Mouse (Mus musculus) forebrain, postnatal 0 days (tissue): ENCODE results near the gene Gucy2c. TPM values are rescaled to one million over a fixed set of nuclear protein-coding genes. Genes with fewer than 3 reads are reported as not detected.
A peak's percentile ranks its signal among the peaks of the same experiment; 100 is the strongest.

Experiments used
- ATAC-seq: fragments of 200-750 bp; cut with Nextera tagmentation; 2 replicates; pipeline ENCODE4 v1.8.0; 2017; ENCODE audit warnings: mild to moderate bottlenecking, moderate library complexity
- DNase-seq: peaks from one replicate; pipeline ENCODE4 v3.0.0-alpha.2; 2015
- H3K27ac ChIP-seq: fragments of 300-500 bp; sonication (generic); 2 replicates; pipeline ENCODE4 v1.5.1; 2014; ENCODE audit warnings: low read depth, mild to moderate bottlenecking, antibody characterized with exemption, low read length, moderate library complexity, mixed read lengths
- H3K27me3 ChIP-seq: fragments of 300-500 bp; sonication (generic); 2 replicates; pipeline ENCODE4 v1.6.1; 2014; ENCODE audit warnings: mild to moderate bottlenecking, low read length, mixed read lengths; ENCODE audit not compliant: insufficient read depth
- H3K36me3 ChIP-seq: fragments of 300-500 bp; sonication (generic); 2 replicates; pipeline ENCODE4 v1.6.1; 2014; ENCODE audit warnings: mild to moderate bottlenecking, moderate library complexity; ENCODE audit not compliant: insufficient read depth
- H3K4me1 ChIP-seq: fragments of 300-500 bp; sonication (generic); 2 replicates; pipeline ENCODE4 v1.6.1; 2014; ENCODE audit warnings: antibody characterized with exemption; ENCODE audit not compliant: insufficient read depth
- H3K4me2 ChIP-seq: fragments of 300-500 bp; sonication (generic); 2 replicates; pipeline ENCODE4 v1.6.1; 2014; ENCODE audit warnings: low read depth, mild to moderate bottlenecking, moderate library complexity
- H3K4me3 ChIP-seq: fragments of 300-500 bp; sonication (generic); 2 replicates; pipeline ENCODE4 v1.5.1; 2014; ENCODE audit warnings: low read depth, low read length, mixed read lengths
- H3K9ac ChIP-seq: fragments of 300-500 bp; sonication (generic); 2 replicates; pipeline ENCODE4 v1.6.1; 2014; ENCODE audit warnings: mild to moderate bottlenecking
- H3K9me3 ChIP-seq: fragments of 300-500 bp; sonication (generic); 2 replicates; pipeline ENCODE4 v1.6.1; 2016; ENCODE audit warnings: low read length
- CTCF ChIP-seq: sonication (generic); IDR thresholded peaks from 2 replicates; pipeline ENCODE4 v1.5.1; 2016; ENCODE audit warnings: antibody characterized with exemption, control low read depth, low read depth
- WGBS: fragments of 180-500 bp; shearing (Covaris S2); extraction: QIAGEN DNeasy Blood & Tissue Kit; methylation state at CpG from one replicate; pipeline ENCODE4 v1.1.7; 2014; 5-methylcytosine and 5-hydroxymethylcytosine counted together
- polyA plus RNA-seq: library from polyadenylated mRNA; unstranded; fragments of >200 nt; fragmentation: Nextera tagmentation; extraction: Ambion mirVana; gene quantifications from 2 replicates; pipeline ENCODE4 v1.2.1, GENCODE M21; 2015
- total RNA-seq: library from RNA; depleted of rRNA; stranded (reverse); fragments of >200 nt; gene quantifications from 2 replicates; pipeline ENCODE4 v1.2.3, GENCODE M21; 2014; rRNA removed

Gucy2c gene
- total RNA-seq (0.54 and 0.67 TPM in 2 replicates), polyA plus RNA-seq (0.14 and 0.42 TPM in 2 replicates)

DNA sequence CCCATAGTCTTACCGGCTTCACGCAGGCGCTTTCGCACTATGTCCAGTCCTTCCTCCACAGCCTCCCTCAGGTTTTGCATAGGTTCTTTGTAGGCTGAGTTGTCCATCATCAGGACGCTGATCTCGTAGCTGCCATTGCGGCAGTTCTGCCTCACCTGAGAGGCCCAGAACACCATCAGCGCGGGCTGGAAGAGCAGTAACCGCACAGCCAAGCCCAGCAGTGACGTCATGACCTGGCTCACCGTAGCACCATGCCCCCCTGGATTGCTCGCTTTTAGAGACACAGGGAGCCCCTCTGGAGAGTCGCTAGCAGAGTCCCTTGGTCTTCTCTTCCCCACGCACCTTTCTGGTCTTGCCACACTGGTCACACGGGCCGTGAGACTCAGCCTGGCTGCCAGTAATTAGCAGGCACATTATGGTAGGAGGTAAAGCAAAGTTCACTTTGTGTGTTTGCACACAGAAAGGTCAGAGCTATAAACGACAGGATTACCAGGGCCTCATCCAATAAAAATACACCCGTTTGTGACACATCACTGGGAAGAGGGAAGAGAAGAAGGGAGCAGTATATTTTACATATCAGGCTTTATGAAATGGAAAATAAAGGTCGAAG is at the start of gene Gucy2c:
TSS of gene Gucy2c (minus strand) at position 389 of the 610 bp plus-strand sequence.
- H3K27ac ChIP-seq: no peak within 1 kb of the TSS
- WGBS: 77% methylated on average over 20 of the region's 20 CpGs
- no peak within 1 kb of the TSS for H3K4me3 ChIP-seq
- H3K9ac ChIP-seq: no peak within 1 kb of the TSS
- H3K4me2 ChIP-seq: no peak within 1 kb of the TSS
- no peaks in the 10 kb centered on the region for H3K27me3 ChIP-seq
- DNase-seq (no peak), ATAC-seq (no peak)
- H3K9me3 ChIP-seq: no peaks in the 10 kb centered on the region
- no peak for TF ChIP-seq CTCF
- H3K36me3 ChIP-seq: no peaks in the 10 kb centered on the region
- no peaks in the 10 kb centered on the region for H3K4me1 ChIP-seq

DNA sequence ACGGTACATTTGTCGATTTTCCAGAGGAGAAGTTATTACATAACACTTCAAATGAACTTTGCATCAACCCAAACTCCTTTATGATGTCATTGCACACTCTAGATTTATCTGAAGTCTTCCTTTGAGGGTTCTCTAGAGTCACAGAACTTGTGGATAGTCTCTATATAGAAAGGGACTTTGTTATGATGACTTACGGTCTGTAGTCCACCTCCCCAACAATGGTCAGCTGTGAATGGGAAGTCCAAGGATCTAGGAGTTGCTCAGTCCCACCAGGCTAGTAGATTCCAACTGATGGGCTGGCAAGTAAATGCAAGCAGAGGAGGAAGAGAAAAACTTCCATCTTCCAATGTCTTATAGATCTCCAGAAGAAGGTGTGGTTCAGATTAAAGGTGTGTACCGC is 47.1 kb upstream of the Gucy2c start:
- no peak for ATAC-seq
- peaks cover 8% of the 10 kb centered on the region for H3K4me1 ChIP-seq
- 34% methylated on average over 4 of the region's 4 CpGs for WGBS
- no peak for DNase-seq
- peak overlapping the region; percentile 88 for H3K27ac ChIP-seq
- H3K9me3 ChIP-seq: no peaks in the 10 kb centered on the region
- no peak for TF ChIP-seq CTCF
- no peaks in the 10 kb centered on the region; the same call in 1 of the 2 replicates for H3K27me3 ChIP-seq
- H3K4me2 ChIP-seq: peak overlapping the region; percentile 55
- peaks cover 10% of the 10 kb centered on the region for H3K36me3 ChIP-seq
- peak overlapping the region; percentile 100 for H3K4me3 ChIP-seq
- H3K9ac ChIP-seq: peak overlapping the region; percentile 39

DNA sequence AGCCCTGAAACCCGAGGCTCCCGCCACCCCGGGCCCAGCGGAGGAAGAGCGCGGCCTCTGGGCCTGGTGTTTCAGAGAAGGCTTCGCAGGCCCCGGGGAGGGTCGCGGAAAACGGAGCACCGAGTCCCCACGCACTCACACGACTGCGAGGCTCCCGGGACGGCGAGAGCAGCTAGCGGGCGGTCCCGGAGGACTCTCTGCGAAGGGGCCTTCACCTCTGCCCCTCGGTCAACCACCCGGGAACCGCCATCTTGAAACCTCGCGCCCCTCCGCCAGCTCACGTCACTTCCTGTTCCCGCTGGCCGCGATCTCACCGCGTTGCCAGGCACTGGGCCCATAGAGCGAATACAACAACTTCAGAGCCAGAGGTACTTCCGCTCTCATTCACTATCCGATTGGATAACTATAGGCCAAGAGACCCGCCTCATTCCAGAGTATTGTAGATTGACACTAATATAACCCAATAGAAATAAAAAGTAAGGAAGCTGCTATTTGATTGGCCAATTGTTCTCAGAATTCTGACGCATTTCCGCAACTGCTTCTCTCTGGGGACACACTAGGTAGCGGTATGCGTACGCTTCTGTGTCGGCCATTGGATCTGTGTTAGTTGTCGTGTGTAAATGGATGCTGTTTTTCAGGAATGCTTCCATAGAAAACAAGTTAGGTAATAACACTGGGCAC is 46.5 kb upstream of the Gucy2c start, which contains the start of gene Wbp11:
TSS of gene Wbp11 (minus strand) at position 353 of the 681 bp plus-strand sequence.
- H3K27ac ChIP-seq: peak within 1 kb of the TSS; percentile 88
- DNase-seq (peak; percentile 98), ATAC-seq (peak; percentile 100)
- H3K9ac ChIP-seq: peak within 1 kb of the TSS; percentile 99
- H3K27me3 ChIP-seq: no peaks in the 10 kb centered on the region; the same call in 1 of the 2 replicates
- peak within 1 kb of the TSS; percentile 100 for H3K4me3 ChIP-seq
- H3K4me1 ChIP-seq: peaks cover 8% of the 10 kb centered on the region
- H3K9me3 ChIP-seq: no peaks in the 10 kb centered on the region
- WGBS: under 1% methylated on average over 45 of the region's 45 CpGs
- peak; percentile 70 for TF ChIP-seq CTCF
- H3K36me3 ChIP-seq: peaks cover 12% of the 10 kb centered on the region
- peak within 1 kb of the TSS; percentile 70 for H3K4me2 ChIP-seq

DNA sequence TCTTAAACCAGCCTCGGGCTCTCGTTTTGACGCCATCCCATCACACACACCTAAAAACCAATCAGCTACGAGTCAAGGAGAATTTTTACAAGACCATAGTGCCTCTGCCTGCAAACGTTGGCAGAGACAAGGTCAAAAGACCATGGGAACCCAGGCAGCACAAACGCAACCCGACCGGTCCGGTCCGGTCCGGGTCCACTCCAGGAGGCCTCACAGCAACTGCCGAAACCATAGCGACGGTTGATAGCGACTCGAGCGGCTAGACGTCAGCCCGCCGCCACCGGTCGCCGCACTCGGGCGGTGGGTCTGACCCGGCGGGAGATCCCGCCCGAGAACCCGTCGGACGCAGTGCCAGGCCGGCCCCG is 45.9 kb upstream of the Gucy2c start, which contains the start of gene BC049715:
TSS of gene BC049715 (plus strand) at position 111 of the 365 bp plus-strand sequence.
- no peaks in the 10 kb centered on the region; the same call in 1 of the 2 replicates for H3K27me3 ChIP-seq
- H3K4me3 ChIP-seq: peak within 1 kb of the TSS; percentile 100
- H3K36me3 ChIP-seq: peaks cover 17% of the 10 kb centered on the region
- no peaks in the 10 kb centered on the region for H3K9me3 ChIP-seq
- DNase-seq: peak; percentile 30
- TF ChIP-seq CTCF: no peak
- H3K4me1 ChIP-seq: peaks cover 8% of the 10 kb centered on the region
- peak; percentile 4 for ATAC-seq
- peak within 1 kb of the TSS; percentile 99 for H3K9ac ChIP-seq
- WGBS: under 1% methylated on average over 34 of the region's 34 CpGs
- peak within 1 kb of the TSS; percentile 88 for H3K27ac ChIP-seq
- peak within 1 kb of the TSS; percentile 70 for H3K4me2 ChIP-seq

DNA sequence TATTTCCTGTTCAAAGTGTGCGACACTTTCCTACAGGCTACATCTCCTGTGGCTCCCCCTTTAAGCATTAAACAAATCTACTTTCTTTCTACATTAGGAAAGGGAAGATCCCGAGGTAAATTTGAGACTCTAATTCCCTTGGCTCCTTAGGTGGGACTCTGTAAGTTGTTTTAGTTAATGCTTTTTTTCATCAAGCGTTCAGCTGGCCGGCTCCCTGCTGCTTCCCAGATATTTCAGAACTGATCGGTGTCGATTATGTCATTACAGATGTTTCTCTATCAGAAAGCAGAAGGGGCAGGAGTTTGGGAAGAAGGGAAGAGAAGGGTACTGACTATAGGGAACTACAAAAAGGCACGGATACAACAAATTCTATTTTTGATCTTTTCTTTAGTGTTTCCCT is 45.6 kb upstream of the Gucy2c start:
- H3K27ac ChIP-seq: no peak overlapping the region
- peak overlapping the region; percentile 70 for H3K4me2 ChIP-seq
- ATAC-seq: no peak
- peaks cover 8% of the 10 kb centered on the region for H3K4me1 ChIP-seq
- WGBS: 20% methylated on average over 7 of the region's 7 CpGs
- H3K9me3 ChIP-seq: no peaks in the 10 kb centered on the region
- peak overlapping the region; percentile 100 for H3K4me3 ChIP-seq
- H3K36me3 ChIP-seq: peaks cover 21% of the 10 kb centered on the region
- no peak for TF ChIP-seq CTCF
- H3K9ac ChIP-seq: peak overlapping the region; percentile 99
- DNase-seq: no peak
- no peaks in the 10 kb centered on the region; the same call in 1 of the 2 replicates for H3K27me3 ChIP-seq

DNA sequence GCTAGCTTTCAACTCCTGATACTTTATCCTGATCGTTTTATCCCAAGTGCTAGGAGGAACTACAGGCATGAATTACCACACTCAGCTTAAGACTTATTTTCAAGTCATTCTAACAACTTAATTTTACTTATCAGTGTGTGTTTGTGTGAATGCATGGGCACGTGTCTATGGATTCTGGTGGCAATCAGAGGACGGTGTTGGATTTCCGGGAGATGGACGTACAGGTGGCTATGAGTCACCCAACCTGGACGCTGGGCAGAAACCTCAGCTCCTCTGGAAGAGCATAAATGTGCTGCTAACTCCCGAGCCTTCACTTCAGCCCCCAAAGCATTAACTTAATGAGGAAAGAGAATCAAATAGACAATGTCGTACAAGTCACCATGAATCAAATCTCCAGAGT is 43.4 kb upstream of the Gucy2c start:
- no peak overlapping the region for H3K4me3 ChIP-seq
- no peak overlapping the region for H3K9ac ChIP-seq
- no peaks in the 10 kb centered on the region for H3K27me3 ChIP-seq
- peaks cover 43% of the 10 kb centered on the region for H3K36me3 ChIP-seq
- ATAC-seq (no peak), DNase-seq (no peak)
- WGBS: 92% methylated on average over 8 of the region's 8 CpGs
- no peak overlapping the region for H3K27ac ChIP-seq
- H3K4me2 ChIP-seq: no peak overlapping the region
- H3K4me1 ChIP-seq: peaks cover 8% of the 10 kb centered on the region
- H3K9me3 ChIP-seq: no peaks in the 10 kb centered on the region
- no peak for TF ChIP-seq CTCF

DNA sequence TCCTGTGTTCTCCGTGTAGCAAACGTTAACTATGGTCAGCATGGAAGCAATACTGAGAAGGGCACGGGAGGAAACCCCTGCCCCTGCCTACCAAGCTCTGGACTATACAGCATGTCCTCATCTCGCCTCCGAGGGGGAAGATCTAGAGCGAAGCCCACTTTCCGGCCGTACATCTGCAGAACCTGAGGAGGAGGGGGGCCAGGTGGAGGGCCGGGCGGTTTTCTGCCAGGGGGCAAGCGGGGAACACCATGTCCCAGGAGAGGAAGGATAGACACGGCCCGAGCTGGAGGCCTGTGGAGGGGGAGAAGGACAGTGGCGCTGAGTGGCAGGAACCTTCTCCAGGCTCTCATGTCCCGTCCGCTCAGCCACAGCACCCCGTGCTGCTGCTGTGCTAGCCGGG is 39.5 kb upstream of the Gucy2c start:
- DNase-seq (no peak), ATAC-seq (no peak)
- H3K4me2 ChIP-seq: no peak overlapping the region
- no peak overlapping the region for H3K27ac ChIP-seq
- 94% methylated on average over 18 of the region's 18 CpGs for WGBS
- H3K4me1 ChIP-seq: no peaks in the 10 kb centered on the region
- no peak for TF ChIP-seq CTCF
- H3K36me3 ChIP-seq: peaks cover 80% of the 10 kb centered on the region
- H3K4me3 ChIP-seq: no peak overlapping the region
- no peaks in the 10 kb centered on the region for H3K27me3 ChIP-seq
- no peaks in the 10 kb centered on the region for H3K9me3 ChIP-seq
- no peak overlapping the region for H3K9ac ChIP-seq
